Comparison of ENCODE assay signal across 29 mouse cellular contexts in the genomic region with DNA sequence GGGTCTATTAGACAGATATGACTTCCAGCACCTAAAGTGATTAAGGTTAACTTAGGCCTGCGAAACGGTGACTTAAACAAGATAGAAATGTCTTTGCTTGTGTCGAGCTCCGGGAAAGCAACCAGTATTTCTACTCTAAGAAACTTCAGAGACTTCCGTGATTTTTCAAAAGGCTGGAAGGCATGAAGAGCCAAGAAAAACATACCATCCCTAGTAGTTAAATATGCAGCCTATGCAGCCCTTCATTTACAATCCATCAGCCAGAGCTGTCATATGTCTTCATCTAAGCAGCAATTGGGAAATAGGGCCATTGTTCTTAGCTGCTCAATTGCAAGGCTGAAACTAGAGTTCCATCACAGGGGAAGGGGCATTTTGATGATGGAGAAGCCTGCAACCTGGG. TPM values are rescaled to one million over a fixed set of nuclear protein-coding genes. Genes with fewer than 3 reads are reported as not detected.
DNase-seq lines count a peak whose midpoint lies in the region; ATAC-seq and TF ChIP-seq lines count a peak whose summit lies in the region.
"Had no signal": no experiment of that assay in that cellular context is flagged by ENCODE, and none has a peak within 500 bp of the region (broad histone marks: within the 10 kb centered on the region; RNA-seq: fewer than 3 reads in every experiment).

No protein-coding gene starts in this region.

- no peak overlapping the region for H3K27ac ChIP-seq in heart, embryonic 14.5 days (replicated peaks in 1 of 2; ENCODE audit: control insufficient read depth in 1 of 2, insufficient read depth in 1 of 2, low read depth in 2 of 2, low read length in 2 of 2)
- H3K27ac ChIP-seq in lung, postnatal 0 days (ENCODE audit: low read length) = no peak overlapping the region
- H3K27ac ChIP-seq: hindbrain, embryonic 12.5 days; layer of hippocampus, adult 2 months; left cerebral cortex, adult 2 months; limb, embryonic 15.5 days; liver, embryonic 13.5 days; midbrain, embryonic 10.5 days; midbrain, embryonic 15.5 days; neural tube, embryonic 15.5 days had no signal

- ATAC-seq in heart, embryonic 14.5 days (ENCODE audit: insufficient number of reproducible peaks, insufficient read depth, low FRiP score, low read depth) = no peak
- no peak; the same call in 1 of the 2 replicates for ATAC-seq in lung, postnatal 0 days
- no peak for ATAC-seq in activated CD4-positive, CD25-positive, alpha-beta regulatory T cell, adult 4 months
- ATAC-seq: CD4-positive, CD25-positive, alpha-beta regulatory T cell, adult 4 months; forebrain, embryonic 14.5 days; intestine, postnatal 0 days had no signal

- no peak overlapping the region for H3K9ac ChIP-seq in heart, embryonic 14.5 days (ENCODE audit: low read length)
- no peak overlapping the region for H3K9ac ChIP-seq in lung, postnatal 0 days (replicated peaks; ENCODE audit: low read depth)
- H3K9ac ChIP-seq: hindbrain, embryonic 12.5 days; limb, embryonic 15.5 days; liver, embryonic 13.5 days; midbrain, embryonic 15.5 days; neural tube, embryonic 15.5 days had no signal

- H3K36me3 ChIP-seq in heart, embryonic 14.5 days (ENCODE audit: control insufficient read depth, insufficient read depth, low read length) = no peaks in the 10 kb centered on the region
- no peaks in the 10 kb centered on the region for H3K36me3 ChIP-seq in lung, postnatal 0 days (ENCODE audit: insufficient read depth, low read length)
- H3K36me3 ChIP-seq: hindbrain, embryonic 12.5 days; limb, embryonic 15.5 days; liver, embryonic 13.5 days; midbrain, embryonic 10.5 days; midbrain, embryonic 15.5 days; neural tube, embryonic 15.5 days had no signal

- no peak for TF ChIP-seq EP300 in lung, postnatal 0 days (IDR thresholded peaks at IDR 0.05)

- H3K4me1 ChIP-seq in heart, embryonic 14.5 days (ENCODE audit: control insufficient read depth in 2 of 2, insufficient read depth in 2 of 2, low read length in 2 of 2) = peaks cover 2 to 4% of the 10 kb centered on the region in 2 experiments; a peak in 2 of 4 replicates
- H3K4me1 ChIP-seq in lung, postnatal 0 days (ENCODE audit: insufficient read depth, low read depth, low read length) = peaks cover 6% of the 10 kb centered on the region; the same call in 1 of the 2 replicates
- H3K4me1 ChIP-seq: hindbrain, embryonic 12.5 days; limb, embryonic 15.5 days; liver, embryonic 13.5 days; midbrain, embryonic 10.5 days; midbrain, embryonic 15.5 days; neural tube, embryonic 15.5 days had no signal

- no peaks in the 10 kb centered on the region for H3K9me3 ChIP-seq in heart, embryonic 14.5 days (ENCODE audit: control insufficient read depth, low read length)
- H3K9me3 ChIP-seq in lung, postnatal 0 days (ENCODE audit: low read length) = no peaks in the 10 kb centered on the region
- H3K9me3 ChIP-seq: hindbrain, embryonic 12.5 days; limb, embryonic 15.5 days; liver, embryonic 13.5 days; midbrain, embryonic 10.5 days; midbrain, embryonic 15.5 days; neural tube, embryonic 15.5 days had no signal

- H3K27me3 ChIP-seq in heart, embryonic 14.5 days (ENCODE audit: control insufficient read depth, insufficient read depth, low read length) = no peaks in the 10 kb centered on the region
- no peaks in the 10 kb centered on the region for H3K27me3 ChIP-seq in lung, postnatal 0 days (replicated peaks; ENCODE audit: insufficient read depth, low read length)
- H3K27me3 ChIP-seq: hindbrain, embryonic 12.5 days; limb, embryonic 15.5 days; liver, embryonic 13.5 days; midbrain, embryonic 15.5 days; neural tube, embryonic 15.5 days had no signal

- H3K4me2 ChIP-seq in heart, embryonic 14.5 days (ENCODE audit: low read length) = peak overlapping the region; percentile 13; the same call in 1 of the 2 replicates
- H3K4me2 ChIP-seq in lung, postnatal 0 days (replicated peaks; ENCODE audit: low read depth, low read length) = no peak overlapping the region
- H3K4me2 ChIP-seq: hindbrain, embryonic 12.5 days; limb, embryonic 15.5 days; liver, embryonic 13.5 days; midbrain, embryonic 15.5 days; neural tube, embryonic 15.5 days had no signal

- no peak for TF ChIP-seq CTCF in lung, postnatal 0 days (IDR thresholded peaks at IDR 0.05)

- no peak for DNase-seq in heart, adult 11 months
- DNase-seq in kidney, postnatal 14 days = peak; percentile 3
- no peak for DNase-seq in kidney, adult 18-20 months
- peak; percentile 11 for DNase-seq in lung, postnatal 0 days (ENCODE audit: low spot score)
- DNase-seq in lung, postnatal 4 days = no peak
- DNase-seq: adrenal gland, adult 2 months; adrenal gland, postnatal 36 days; cerebellum, adult 2 months; cerebellum, postnatal 14 days; gastrocnemius, postnatal 14 days; heart, postnatal 36 days; kidney, postnatal 36 days; liver, embryonic 13.5 days; lung, adult 18-20 months; retina, postnatal 1 day; right cerebral cortex, postnatal 14 days had no signal

- 53% methylated on average over 5 of the region's 5 CpGs for WGBS in heart, embryonic 14.5 days
- WGBS in lung, postnatal 0 days = 14% methylated on average over 5 of the region's 5 CpGs

- H3K4me3 ChIP-seq in heart, embryonic 14.5 days (ENCODE audit: control insufficient read depth in 1 of 2, insufficient read depth in 1 of 2, low read depth in 1 of 2, low read length in 2 of 2) = no peak overlapping the region
- H3K4me3 ChIP-seq in lung, postnatal 0 days (ENCODE audit: low read depth, low read length) = no peak overlapping the region
- H3K4me3 ChIP-seq: hindbrain, embryonic 12.5 days; layer of hippocampus, adult 2 months; left cerebral cortex, adult 2 months; limb, embryonic 15.5 days; liver, embryonic 13.5 days; midbrain, embryonic 10.5 days; midbrain, embryonic 15.5 days; neural tube, embryonic 15.5 days had no signal

RNA-seq across cellular contexts. Expression of gene Tnfsf8, which starts 56.0 kb away (rescaled TPM):
- 0.05 and 0.13 TPM in 2 replicates for polyA plus RNA-seq in heart, embryonic 14.5 days (2014; fragmentation: Nextera tagmentation; extraction: Ambion mirVana)
- polyA plus RNA-seq in lung, postnatal 0 days (2015; fragmentation: Nextera tagmentation; extraction: Ambion mirVana) = 0.10 TPM in 1 of 2 replicates, not detected in the other
- 10 to 100 TPM; 71.6 to 77.3 TPM for polyA plus RNA-seq in activated CD4-positive, CD25-positive, alpha-beta regulatory T cell, adult 4 months (2017; shearing (Covaris generic))
- polyA plus RNA-seq: adrenal gland, adult 2 months; hindbrain, embryonic 12.5 days; limb, embryonic 15.5 days; liver, embryonic 13.5 days; midbrain, embryonic 10.5 days; midbrain, embryonic 15.5 days; neural tube, embryonic 15.5 days; stomach, embryonic 14.5 days had no signal

Comparison
In these comparisons a context has a peak if more than half of its experiments do, and no peak if none do; other contexts are left out.
1. DNase-seq: peak in kidney, postnatal 14 days (single experiment) and lung, postnatal 0 days (single experiment); none in heart, adult 11 months (single experiment), kidney, adult 18-20 months (single experiment) and lung, postnatal 4 days (0 of 2).
2. RNA of gene Tnfsf8, which starts 56.0 kb away (polyA plus RNA-seq): 71.6 to 77.3 TPM in activated CD4-positive, CD25-positive, alpha-beta regulatory T cell, adult 4 months; 0.05 to 0.13 TPM in heart, embryonic 14.5 days and 0.10 TPM in lung, postnatal 0 days; every median in the first group is over 10 times any median in the second.